Mouse (Mus musculus): ENCODE measurements around the gene Kcnh2. TPM values are rescaled to one million over a fixed set of nuclear protein-coding genes. Genes with fewer than 3 reads are reported as not detected.

Kcnh2 gene
- polyA plus RNA-seq, 1 experiment from 2014 or later = 5.0 TPM

GRCm38 (mm10) chr5:24283181-24283580, 68.2 kb downstream of the Kcnh2 start:
- TF ChIP-seq CTCF (IDR thresholded peaks at IDR 0.05) (no peak), EP300 (IDR thresholded peaks at IDR 0.05) (no peak)
- no peak overlapping the region for H3K9ac ChIP-seq (replicated peaks; ENCODE audit: low read depth)
- no peaks in the 10 kb centered on the region for H3K4me1 ChIP-seq (ENCODE audit: insufficient read depth, low read depth, low read length)
- DNase-seq (ENCODE audit: low spot score) (no peak), ATAC-seq (no peak)
- H3K9me3 ChIP-seq (ENCODE audit: low read length) = no peaks in the 10 kb centered on the region
- H3K4me2 ChIP-seq (replicated peaks; ENCODE audit: low read depth, low read length) = no peak overlapping the region
- no peak overlapping the region for H3K4me3 ChIP-seq (ENCODE audit: low read depth, low read length)
- H3K36me3 ChIP-seq (ENCODE audit: insufficient read depth, low read length) = no peaks in the 10 kb centered on the region
- 56% methylated on average over 5 of the region's 5 CpGs for WGBS
- no peak overlapping the region for H3K27ac ChIP-seq (ENCODE audit: low read length)
- H3K27me3 ChIP-seq (replicated peaks; ENCODE audit: insufficient read depth, low read length) = no peaks in the 10 kb centered on the region

- Histone ChIP-seq H3K36me3 (ENCODE audit: insufficient read depth, low read length) (no peaks in the 10 kb centered on the region), H3K4me3 (ENCODE audit: low read depth, low read length) (no peak overlapping the region), H3K9me3 (ENCODE audit: low read length) (no peaks in the 10 kb centered on the region), H3K9ac (replicated peaks; ENCODE audit: low read depth) (no peak overlapping the region), H3K4me1 (ENCODE audit: insufficient read depth, low read depth, low read length) (no peaks in the 10 kb centered on the region), H3K27ac (ENCODE audit: low read length) (no peak overlapping the region), H3K4me2 (replicated peaks; ENCODE audit: low read depth, low read length) (no peak overlapping the region), H3K27me3 (replicated peaks; ENCODE audit: insufficient read depth, low read length) (no peaks in the 10 kb centered on the region)
- ATAC-seq = no peak
- no peak for DNase-seq (ENCODE audit: low spot score)
- TF ChIP-seq EP300 (IDR thresholded peaks at IDR 0.05) (no peak), CTCF (IDR thresholded peaks at IDR 0.05) (no peak)
- 65% methylated on average over 2 of the region's 2 CpGs for WGBS
These were observed 70.9 kb downstream of the Kcnh2 start for GRCm38 (mm10) chr5:24280523-24280922.

- no peaks in the 10 kb centered on the region for H3K9me3 ChIP-seq (ENCODE audit: low read length)
- DNase-seq (ENCODE audit: low spot score) (no peak), ATAC-seq (no peak)
- H3K4me2 ChIP-seq (replicated peaks; ENCODE audit: low read depth, low read length) = no peak overlapping the region
- H3K27ac ChIP-seq (ENCODE audit: low read length) = no peak overlapping the region
- TF ChIP-seq EP300 (IDR thresholded peaks at IDR 0.05) (no peak), CTCF (IDR thresholded peaks at IDR 0.05) (no peak)
- H3K27me3 ChIP-seq (replicated peaks; ENCODE audit: insufficient read depth, low read length) = no peaks in the 10 kb centered on the region
- no peak overlapping the region for H3K9ac ChIP-seq (replicated peaks; ENCODE audit: low read depth)
- no peaks in the 10 kb centered on the region for H3K36me3 ChIP-seq (ENCODE audit: insufficient read depth, low read length)
- H3K4me1 ChIP-seq (ENCODE audit: insufficient read depth, low read depth, low read length) = no peaks in the 10 kb centered on the region
- 69% methylated on average over 4 of the region's 4 CpGs for WGBS
- no peak overlapping the region for H3K4me3 ChIP-seq (ENCODE audit: low read depth, low read length)
These were observed 71.9 kb downstream of the Kcnh2 start for GRCm38 (mm10) chr5:24279527-24279926.

DNA sequence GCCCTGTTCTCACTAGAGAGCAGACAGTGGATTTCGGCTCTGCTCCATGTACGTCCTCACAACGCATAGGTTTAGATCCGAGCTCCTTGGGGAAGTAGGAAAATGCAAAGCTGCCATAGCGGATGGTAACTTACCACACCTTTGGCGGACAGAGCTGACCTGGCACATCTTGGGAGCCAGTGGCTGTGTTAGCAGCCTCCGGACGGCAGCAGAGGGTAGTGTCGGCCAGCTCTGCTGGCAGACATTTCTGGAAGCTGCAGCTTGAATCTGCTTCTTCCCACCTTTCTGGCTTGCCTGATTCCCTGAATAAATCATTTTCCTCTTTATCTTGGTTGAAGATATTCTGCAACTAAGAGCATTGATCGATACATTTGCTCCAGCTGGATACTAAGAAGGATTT, 73.2 kb downstream of the Kcnh2 start:
- no peaks in the 10 kb centered on the region for H3K36me3 ChIP-seq (ENCODE audit: insufficient read depth, low read length)
- no peaks in the 10 kb centered on the region for H3K27me3 ChIP-seq (replicated peaks; ENCODE audit: insufficient read depth, low read length)

DNA sequence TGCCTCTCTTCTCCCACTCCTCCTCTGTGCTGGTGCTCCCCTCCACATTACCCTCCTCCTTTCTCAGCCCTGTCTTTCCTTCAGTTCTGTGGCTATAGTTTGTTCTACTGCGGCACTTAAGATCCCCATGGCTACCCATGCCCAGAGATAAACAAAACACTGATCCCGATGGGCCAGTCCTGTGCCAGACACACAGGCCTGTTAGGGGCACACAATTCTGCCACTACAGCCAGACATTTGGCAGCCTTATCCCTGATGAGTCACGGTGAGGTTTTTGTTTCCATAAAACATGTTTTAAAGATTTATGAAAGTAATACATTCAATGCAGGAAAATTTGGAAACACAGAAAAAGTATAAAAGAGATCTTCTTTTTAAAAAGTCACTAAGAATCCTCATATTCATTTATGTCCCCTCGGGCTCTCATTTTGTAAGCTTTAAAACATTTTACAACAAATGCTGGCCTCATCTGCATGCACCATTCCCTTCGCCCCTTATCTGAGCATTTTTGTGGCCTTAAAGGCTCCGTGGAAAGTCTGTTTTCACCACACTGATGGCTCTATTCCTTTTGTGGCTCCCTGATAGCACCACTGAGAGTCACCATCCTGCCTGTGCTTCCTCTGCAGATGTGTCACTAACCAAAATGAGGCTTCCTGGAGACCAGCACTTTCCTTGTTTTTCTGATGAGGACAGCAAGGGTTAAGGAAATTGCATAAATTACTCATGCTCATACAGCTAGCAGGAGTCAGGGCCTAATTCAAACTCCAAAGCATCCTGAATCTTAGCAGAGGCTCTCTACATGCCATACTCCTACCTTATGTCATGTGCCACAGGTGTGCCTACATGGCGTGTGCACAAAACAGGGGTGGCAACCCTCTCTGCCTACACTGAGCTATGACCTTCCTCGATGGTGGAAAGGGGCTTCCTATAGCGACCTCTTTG, 77.5 kb downstream of the Kcnh2 start:
- H3K36me3 ChIP-seq (ENCODE audit: insufficient read depth, low read length) = no peaks in the 10 kb centered on the region
- DNase-seq (ENCODE audit: low spot score) (no peak), ATAC-seq (no peak; the same call in 1 of the 2 replicates)
- H3K4me1 ChIP-seq (ENCODE audit: insufficient read depth, low read depth, low read length) = no peaks in the 10 kb centered on the region
- no peak overlapping the region for H3K4me3 ChIP-seq (ENCODE audit: low read depth, low read length)
- H3K27me3 ChIP-seq (replicated peaks; ENCODE audit: insufficient read depth, low read length) = no peaks in the 10 kb centered on the region
- H3K4me2 ChIP-seq (replicated peaks; ENCODE audit: low read depth, low read length) = no peak overlapping the region
- WGBS = 57% methylated on average over 9 of the region's 9 CpGs
- no peaks in the 10 kb centered on the region for H3K9me3 ChIP-seq (ENCODE audit: low read length)
- TF ChIP-seq CTCF (IDR thresholded peaks at IDR 0.05) (no peak), EP300 (IDR thresholded peaks at IDR 0.05) (no peak)
- no peak overlapping the region for H3K27ac ChIP-seq (ENCODE audit: low read length)
- H3K9ac ChIP-seq (replicated peaks; ENCODE audit: low read depth) = no peak overlapping the region

More for the DNA sequence above, 73.2 kb downstream of the Kcnh2 start:
- Histone ChIP-seq H3K9me3 (ENCODE audit: low read length) (no peaks in the 10 kb centered on the region), H3K9ac (replicated peaks; ENCODE audit: low read depth) (no peak overlapping the region), H3K27ac (ENCODE audit: low read length) (no peak overlapping the region), H3K4me3 (ENCODE audit: low read depth, low read length) (no peak overlapping the region), H3K4me2 (replicated peaks; ENCODE audit: low read depth, low read length) (no peak overlapping the region), H3K4me1 (ENCODE audit: insufficient read depth, low read depth, low read length) (no peaks in the 10 kb centered on the region)
- no peak for TF ChIP-seq EP300 (IDR thresholded peaks at IDR 0.05)
- ATAC-seq = no peak
- DNase-seq (ENCODE audit: low spot score) = no peak
- WGBS = 81% methylated on average over 10 of the region's 10 CpGs

DNA sequence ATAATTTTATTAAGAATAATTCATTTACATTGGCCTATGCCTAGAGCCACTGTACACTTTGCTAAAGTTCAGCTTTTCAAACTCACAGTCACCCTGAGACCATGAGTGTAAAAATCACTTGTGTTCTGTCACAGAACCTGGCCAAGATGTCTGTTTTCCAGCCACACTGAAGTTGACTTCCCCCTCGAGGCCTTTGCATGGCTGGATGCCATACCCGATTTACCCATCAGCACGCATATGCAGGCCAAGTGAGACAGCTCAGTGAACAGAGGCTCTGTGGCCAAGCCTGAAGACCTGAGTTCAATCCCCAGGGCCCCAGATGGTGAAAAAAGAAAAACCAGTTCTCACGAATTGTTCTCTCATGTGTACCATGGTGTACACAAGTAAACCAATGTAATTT, 80.5 kb downstream of the Kcnh2 start:
- no peaks in the 10 kb centered on the region for H3K27me3 ChIP-seq (replicated peaks; ENCODE audit: insufficient read depth, low read length)
- DNase-seq (ENCODE audit: low spot score) (no peak), ATAC-seq (no peak)
- H3K4me1 ChIP-seq (ENCODE audit: insufficient read depth, low read depth, low read length) = no peaks in the 10 kb centered on the region
- H3K4me2 ChIP-seq (replicated peaks; ENCODE audit: low read depth, low read length) = no peak overlapping the region
- 57% methylated on average over 4 of the region's 4 CpGs for WGBS
- H3K9me3 ChIP-seq (ENCODE audit: low read length) = no peaks in the 10 kb centered on the region
- H3K36me3 ChIP-seq (ENCODE audit: insufficient read depth, low read length) = no peaks in the 10 kb centered on the region
- H3K27ac ChIP-seq (ENCODE audit: low read length) = no peak overlapping the region
- H3K9ac ChIP-seq (replicated peaks; ENCODE audit: low read depth) = no peak overlapping the region
- H3K4me3 ChIP-seq (ENCODE audit: low read depth, low read length) = no peak overlapping the region
- TF ChIP-seq EP300 (IDR thresholded peaks at IDR 0.05) (no peak), CTCF (IDR thresholded peaks at IDR 0.05) (no peak)

Other genes starting within 250 kb of the Kcnh2 start
- gene Nupl2, start 186.6 kb downstream of the Kcnh2 start, polyA plus RNA-seq (2015; fragmentation: Nextera tagmentation; extraction: Ambion mirVana) = 7.7 and 8.0 TPM in 2 replicates
- 20.3 and 26.5 TPM in 2 replicates for gene Nos3, start 13.2 kb upstream of the Kcnh2 start, polyA plus RNA-seq (2015; fragmentation: Nextera tagmentation; extraction: Ambion mirVana)
- gene Atg9b, start 40.5 kb upstream of the Kcnh2 start, polyA plus RNA-seq (2015; fragmentation: Nextera tagmentation; extraction: Ambion mirVana) = 0.54 and 0.94 TPM in 2 replicates
- gene Abcb8, start 42.1 kb upstream of the Kcnh2 start, polyA plus RNA-seq (2015; fragmentation: Nextera tagmentation; extraction: Ambion mirVana) = 22.4 and 25.6 TPM in 2 replicates
- 0.07 and 0.29 TPM in 2 replicates for gene Asic3, start 61.8 kb upstream of the Kcnh2 start, polyA plus RNA-seq (2015; fragmentation: Nextera tagmentation; extraction: Ambion mirVana)
- 31.1 and 31.6 TPM in 2 replicates for gene Cdk5, start 71.9 kb upstream of the Kcnh2 start, polyA plus RNA-seq (2015; fragmentation: Nextera tagmentation; extraction: Ambion mirVana)
- 28.9 and 35.0 TPM in 2 replicates for gene Slc4a2, start 72.2 kb upstream of the Kcnh2 start, polyA plus RNA-seq (2015; fragmentation: Nextera tagmentation; extraction: Ambion mirVana)
- 58.4 and 65.1 TPM in 2 replicates for gene Fastk, start 93.7 kb upstream of the Kcnh2 start, polyA plus RNA-seq (2015; fragmentation: Nextera tagmentation; extraction: Ambion mirVana)
- 16.6 and 17.7 TPM in 2 replicates for gene Tmub1, start 96.2 kb upstream of the Kcnh2 start, polyA plus RNA-seq (2015; fragmentation: Nextera tagmentation; extraction: Ambion mirVana)
- 44.7 and 51.2 TPM in 2 replicates for gene Agap3, start 100.6 kb upstream of the Kcnh2 start, polyA plus RNA-seq (2015; fragmentation: Nextera tagmentation; extraction: Ambion mirVana)
- gene Gbx1, start 175.6 kb upstream of the Kcnh2 start, polyA plus RNA-seq (2015; fragmentation: Nextera tagmentation; extraction: Ambion mirVana) = 0.06 TPM in 1 of 2 replicates, not detected in the other
- gene Asb10, start 189.4 kb upstream of the Kcnh2 start, polyA plus RNA-seq (2015; fragmentation: Nextera tagmentation; extraction: Ambion mirVana) = 0.21 and 0.29 TPM in 2 replicates
- gene 4931409K22Rik, start 205.2 kb upstream of the Kcnh2 start, polyA plus RNA-seq (2015; fragmentation: Nextera tagmentation; extraction: Ambion mirVana) = not detected in 2 replicates
- 47.7 TPM in 2 replicates for gene Abcf2, start 225.9 kb upstream of the Kcnh2 start, polyA plus RNA-seq (2015; fragmentation: Nextera tagmentation; extraction: Ambion mirVana)
- 18.3 and 22.5 TPM in 2 replicates for gene Chpf2, start 235.1 kb upstream of the Kcnh2 start, polyA plus RNA-seq (2015; fragmentation: Nextera tagmentation; extraction: Ambion mirVana)

Data from lung, postnatal 0 days (tissue).